Mouse (Mus musculus) induced T-regulatory cell, adult 2 months (primary cell): ENCODE measurements around the gene Astn2.

Experiments
- DNase-seq: peaks from one replicate; pipeline ENCODE4 v3.0.0-alpha.2; 2012; ENCODE audit warnings: low read depth

Gene Astn2

GRCm38 (mm10) chr4:65673418-65673933 is 730.9 kb downstream of the Astn2 start:
- DNase-seq, result no peak

- DNase-seq, result no peak
Measured at GRCm38 (mm10) chr4:65672294-65672693, 732.1 kb downstream of the Astn2 start.

DNA sequence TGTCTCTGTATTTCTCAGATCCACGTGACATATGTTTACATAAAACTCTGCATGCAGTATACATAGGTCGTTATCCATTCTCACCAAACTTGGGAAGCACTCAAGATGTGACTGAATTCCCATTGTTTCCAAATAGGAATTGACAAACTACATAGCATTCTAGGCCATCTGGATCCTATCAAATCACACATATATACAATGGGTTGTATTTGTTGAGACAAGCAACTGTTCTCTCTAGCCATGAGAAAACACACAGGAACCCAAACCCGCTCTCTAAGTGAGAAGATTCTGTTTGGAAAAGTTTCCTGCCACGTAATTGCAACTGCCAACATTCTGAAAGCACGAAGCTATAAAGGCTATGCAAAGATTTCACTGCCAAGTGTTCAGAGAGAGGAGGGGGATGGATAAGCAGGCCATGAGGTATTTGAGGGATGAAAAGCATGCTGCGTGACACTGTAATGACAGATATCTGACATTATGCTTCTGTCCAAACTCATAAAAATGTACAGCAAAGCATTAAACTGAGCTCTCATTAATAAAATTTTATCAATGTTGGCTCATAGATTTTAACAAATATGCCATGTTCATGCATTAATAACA is 732.7 kb downstream of the Astn2 start:
- DNase-seq, result no peak

GRCm38 (mm10) chr4:65667030-65667610 is 737.3 kb downstream of the Astn2 start:
- no peak for DNase-seq

- no peak for DNase-seq
Measured at GRCm38 (mm10) chr4:65663176-65663575, 741.2 kb downstream of the Astn2 start.

DNA sequence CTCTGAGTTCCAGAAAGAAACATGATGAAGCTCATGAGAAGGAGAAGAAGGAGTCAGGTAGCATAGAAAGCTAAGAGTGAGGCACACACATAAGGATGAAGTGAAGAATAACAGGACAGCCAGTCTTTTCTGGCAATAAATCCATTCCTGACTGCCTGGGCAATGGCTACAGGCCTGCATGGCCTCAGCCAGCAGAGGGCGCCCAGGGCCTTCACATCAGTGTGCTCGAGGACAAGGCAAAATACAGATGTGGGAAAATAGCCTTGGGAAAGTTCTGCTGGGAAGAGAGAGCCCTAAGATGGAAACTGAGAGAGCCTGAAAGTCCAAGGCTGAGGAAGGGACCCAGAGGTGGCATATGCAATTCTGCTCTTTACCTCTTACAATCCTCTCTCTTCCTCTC is 749.7 kb downstream of the Astn2 start:
- DNase-seq, result peak; percentile 3

DNA sequence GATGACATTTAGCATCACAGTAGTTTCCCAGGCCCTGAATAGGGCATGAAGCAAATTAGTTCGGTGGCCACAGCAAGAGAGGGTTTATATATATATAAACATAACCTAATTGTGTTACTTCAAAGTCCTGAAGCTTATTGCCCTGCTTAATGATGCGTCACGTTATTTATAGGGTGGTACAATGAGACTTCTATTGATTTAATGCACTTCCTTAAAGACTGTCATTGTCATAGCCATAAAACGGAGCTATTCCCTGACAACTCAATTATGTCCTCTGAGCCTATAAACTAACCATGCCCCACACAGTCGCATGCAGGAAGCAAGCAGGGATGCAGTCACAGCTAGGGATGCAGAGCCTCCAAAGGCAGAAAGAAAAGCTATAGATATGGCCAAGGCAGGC is 761.8 kb downstream of the Astn2 start:
- DNase-seq, result no peak

DNA sequence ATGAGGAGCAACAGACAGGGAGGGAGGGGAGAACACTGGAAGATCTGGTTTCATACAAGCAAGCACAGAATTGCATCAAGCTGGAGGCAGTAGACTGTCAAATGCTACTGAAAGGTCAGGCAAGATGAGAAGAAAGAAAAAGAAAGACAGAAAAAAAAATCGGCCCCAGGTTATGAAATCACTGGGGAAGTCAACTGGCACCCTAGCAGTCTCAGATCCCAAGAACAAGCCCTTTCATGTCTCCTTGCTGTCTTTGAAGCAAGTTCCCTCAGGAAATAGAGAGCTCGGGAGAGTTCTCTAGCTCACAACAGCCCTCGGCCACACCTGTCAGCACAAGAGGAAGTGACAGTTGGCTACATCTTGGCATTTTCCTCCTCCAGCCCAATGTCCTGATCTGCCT is 766.2 kb downstream of the Astn2 start:
- no peak for DNase-seq

GRCm38 (mm10) chr4:65620125-65620524 is 784.3 kb downstream of the Astn2 start:
- no peak for DNase-seq

GRCm38 (mm10) chr4:65613135-65613534 is 791.3 kb downstream of the Astn2 start:
- no peak for DNase-seq

GRCm38 (mm10) chr4:65610896-65611295 is 793.5 kb downstream of the Astn2 start:
- DNase-seq, result no peak

- no peak for DNase-seq
Measured at GRCm38 (mm10) chr4:65610329-65610728, 794.1 kb downstream of the Astn2 start.

GRCm38 (mm10) chr4:65608112-65608511 is 796.3 kb downstream of the Astn2 start:
- DNase-seq, result no peak

- DNase-seq, result no peak
Measured at GRCm38 (mm10) chr4:65607184-65607631, 797.2 kb downstream of the Astn2 start.

DNA sequence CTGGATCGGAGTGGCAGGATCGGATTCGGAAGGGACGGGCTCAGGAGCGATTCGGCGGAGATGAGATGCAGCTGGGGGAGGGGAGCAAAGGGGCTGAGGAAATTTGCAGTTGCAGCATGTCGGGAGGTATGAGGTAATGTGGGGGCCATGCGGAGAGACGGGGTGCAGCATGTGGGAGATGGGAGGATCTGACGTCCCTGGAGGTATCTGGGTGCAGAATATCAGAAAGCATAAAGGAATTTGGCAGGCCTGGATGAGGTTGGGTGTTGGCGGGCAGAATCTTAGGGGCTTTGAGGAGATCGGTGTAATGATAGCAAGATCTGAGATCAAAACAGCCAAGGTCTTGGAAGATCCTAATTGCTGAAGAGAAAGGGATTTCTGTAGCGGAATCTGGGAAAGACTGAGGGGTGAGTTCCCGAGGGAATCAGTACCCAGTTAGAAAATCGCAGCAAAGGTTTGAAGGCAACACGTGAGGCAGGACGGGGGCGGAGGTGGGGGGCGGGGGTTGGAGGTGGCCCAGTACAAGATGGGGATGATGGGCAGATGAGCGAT is 799.2 kb downstream of the Astn2 start:
- DNase-seq, result no peak

DNA sequence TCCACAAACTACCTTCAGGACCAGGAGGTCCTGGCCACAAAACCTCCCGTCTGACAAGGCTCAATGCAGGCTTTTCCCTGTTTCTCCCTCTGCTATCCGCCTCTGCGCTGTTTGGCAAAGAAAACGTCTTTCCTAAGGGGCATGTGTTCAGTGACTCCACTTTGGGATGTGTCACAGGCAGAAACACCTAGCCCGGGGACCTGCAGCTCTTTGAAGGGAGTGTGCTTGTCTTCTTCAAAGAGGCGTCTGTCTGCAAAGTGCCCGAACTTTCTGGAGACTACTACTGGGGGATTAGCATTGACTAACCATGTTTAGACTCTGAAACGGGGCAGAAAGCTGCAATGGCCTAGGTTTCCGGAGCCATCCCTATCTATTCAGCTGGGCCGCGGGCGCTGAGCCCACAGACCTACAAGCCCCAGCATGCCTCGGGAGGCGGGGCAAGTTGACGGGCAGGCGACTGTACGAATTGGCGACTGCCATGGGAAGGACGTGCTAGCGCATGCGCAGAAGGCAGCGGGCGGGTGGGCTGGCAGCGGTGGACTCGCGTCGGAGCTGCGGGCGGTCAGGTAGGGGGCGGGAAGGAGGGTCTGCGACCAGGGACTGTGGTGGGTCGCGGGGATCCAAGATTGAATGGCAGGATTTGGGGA is 799.8 kb downstream of the Astn2 start, which contains the start of gene Trim32:
Gene Trim32 (plus strand): TSS at position 483 of the 647 bp plus-strand sequence.
- peak; percentile 96 for DNase-seq

DNA sequence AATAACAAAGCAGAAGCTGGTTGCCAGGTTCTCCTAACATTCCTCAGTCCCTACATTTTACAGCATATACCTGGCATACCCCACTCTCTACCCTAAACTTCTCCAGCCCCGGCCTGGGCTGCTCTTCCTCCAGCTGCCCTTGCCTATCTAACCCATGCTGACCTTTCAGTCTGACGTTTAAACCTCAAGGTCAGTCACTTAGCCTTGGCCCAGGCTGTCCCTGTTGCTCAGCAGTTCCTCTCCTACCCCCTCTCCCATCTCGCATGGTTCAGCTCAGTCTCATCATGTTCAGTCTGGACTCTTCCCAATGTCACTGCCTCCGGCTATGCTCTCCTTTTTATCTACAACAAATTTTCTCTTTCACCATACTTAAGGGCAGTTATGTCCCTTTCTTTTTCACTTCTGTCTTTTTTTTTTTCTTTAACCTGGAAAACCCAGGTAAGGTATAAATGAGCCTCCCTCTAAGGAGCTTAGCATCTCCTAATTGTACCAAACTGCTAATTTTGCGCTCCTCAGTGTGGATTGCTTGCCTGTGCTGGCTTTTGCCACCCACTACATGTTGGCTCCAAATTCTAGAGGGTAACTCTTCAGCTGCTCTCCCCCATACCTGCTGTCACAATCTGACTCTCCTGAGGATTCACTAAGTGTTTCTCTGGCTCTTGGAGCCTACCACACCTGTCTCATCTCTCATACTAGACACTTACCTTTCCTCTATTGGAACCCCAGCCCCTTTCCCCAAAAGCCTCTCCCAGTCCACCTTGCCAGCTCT is 809.6 kb downstream of the Astn2 start:
- no peak for DNase-seq

DNA sequence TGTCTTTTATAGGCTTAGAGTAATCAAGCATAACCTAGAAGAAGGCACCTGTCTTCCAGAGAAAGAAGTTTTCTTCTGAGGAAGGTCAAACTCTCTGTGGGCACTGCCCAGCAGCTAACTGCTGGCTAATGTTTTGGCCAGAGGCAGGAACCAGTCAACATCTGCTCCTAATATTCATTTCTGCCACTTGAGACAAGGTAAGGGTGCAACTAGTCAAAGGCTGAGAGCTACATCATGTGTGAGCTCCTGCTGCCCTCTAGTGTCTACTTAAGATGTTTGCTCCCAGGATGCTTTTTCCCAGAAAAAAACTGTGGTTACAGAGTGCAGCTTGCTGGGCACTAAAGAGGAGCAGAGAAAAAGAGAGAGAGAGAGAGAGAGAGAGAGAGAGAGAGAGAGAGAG is 814.6 kb downstream of the Astn2 start:
- peak; percentile 25 for DNase-seq

DNA sequence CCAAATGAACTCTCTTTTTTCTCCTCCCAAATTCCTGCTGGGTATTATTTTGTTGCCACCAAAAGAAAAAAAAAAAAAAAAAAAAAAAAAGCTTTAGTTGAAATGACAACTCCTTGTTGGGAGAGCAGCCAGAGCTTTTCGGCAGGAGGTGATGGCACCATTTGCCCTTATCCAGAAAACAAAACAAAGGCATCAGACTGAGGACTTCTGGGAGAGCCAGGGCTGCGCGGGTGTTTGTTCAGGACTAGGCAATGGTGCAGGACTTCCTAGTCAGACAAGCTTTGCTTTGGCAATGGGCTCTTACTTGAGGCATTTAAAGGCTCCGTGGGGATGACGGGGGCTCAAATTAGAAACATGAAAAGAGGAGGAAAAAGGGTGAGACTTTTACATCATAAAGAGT is 817.5 kb downstream of the Astn2 start:
- DNase-seq, result no peak

DNA sequence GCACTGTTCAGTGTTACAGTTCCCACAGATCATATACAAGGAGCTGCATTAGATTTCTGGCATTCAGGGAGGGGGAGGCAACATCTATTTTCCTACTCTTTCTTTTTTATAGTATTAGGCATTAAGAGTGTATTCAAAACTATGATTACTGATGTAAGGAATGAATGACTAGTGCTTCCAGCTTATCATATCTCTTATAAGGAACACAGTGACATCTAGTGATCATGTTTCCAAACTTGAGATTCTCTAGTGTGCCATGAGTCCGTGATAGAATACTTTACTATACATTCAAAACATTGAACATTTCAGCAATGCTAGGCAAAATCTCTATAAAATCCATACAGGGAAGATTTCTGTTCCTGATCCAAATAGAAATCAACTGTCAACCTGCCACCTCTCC is 824.2 kb downstream of the Astn2 start:
- DNase-seq, result no peak

- DNase-seq, result no peak
Measured at GRCm38 (mm10) chr4:65565493-65565892, 838.9 kb downstream of the Astn2 start.

DNA sequence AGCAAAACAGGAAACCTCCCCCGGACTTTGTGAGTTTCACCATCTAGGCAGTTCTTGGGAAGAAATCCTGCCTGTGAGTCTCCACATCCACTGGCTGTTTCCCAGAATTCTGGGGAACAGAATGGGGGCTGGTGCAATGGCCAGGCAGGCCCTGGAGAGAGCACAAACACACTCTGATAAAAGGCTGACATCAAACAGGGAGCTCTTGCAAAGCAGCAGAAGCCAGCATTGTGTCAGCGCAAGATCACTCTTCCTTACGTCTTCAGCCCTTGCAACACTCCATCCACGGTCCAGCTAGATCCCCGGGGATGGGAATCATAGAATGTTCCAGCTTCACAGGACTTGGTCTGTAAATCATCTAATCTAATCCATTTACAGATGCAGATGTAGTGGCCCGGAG is 855.9 kb downstream of the Astn2 start:
- no peak for DNase-seq
